Mouse (Mus musculus): ENCODE results near the gene Sh3gl1. TPM values are rescaled to one million over a fixed set of nuclear protein-coding genes. Genes with fewer than 3 reads are reported as not detected.

Gene Sh3gl1
- polyA plus RNA-seq, 1 experiment from 2014 or later: 155 TPM

- 91% methylated on average over 6 of the region's 6 CpGs for WGBS
Measured at GRCm38 (mm10) chr17:56034726-56035100, 1.7 kb downstream of the Sh3gl1 start.

GRCm38 (mm10) chr17:56034040-56034725, 2.3 kb downstream of the Sh3gl1 start:
- H3K36me3 ChIP-seq: peaks cover 44% of the 10 kb centered on the region
- no peaks in the 10 kb centered on the region for H3K27me3 ChIP-seq (ENCODE audit: insufficient read depth, poor library complexity, severe bottlenecking)
- no peak for DNase-seq (ENCODE audit: low spot score)
- no peaks in the 10 kb centered on the region for H3K9me3 ChIP-seq
- peaks cover 40% of the 10 kb centered on the region for H3K4me1 ChIP-seq
- no peak overlapping the region for H3K4me3 ChIP-seq
- 84% methylated on average over 7 of the region's 7 CpGs for WGBS
- H3K27ac ChIP-seq: no peak overlapping the region

More at GRCm38 (mm10) chr17:56034726-56035100, 1.7 kb downstream of the Sh3gl1 start:
- H3K36me3 ChIP-seq: peaks cover 39% of the 10 kb centered on the region
- peak overlapping the region; percentile 92 for H3K4me3 ChIP-seq
- no peaks in the 10 kb centered on the region for H3K27me3 ChIP-seq (ENCODE audit: insufficient read depth, poor library complexity, severe bottlenecking)
- no peak for DNase-seq (ENCODE audit: low spot score)
- no peak overlapping the region for H3K27ac ChIP-seq
- H3K9me3 ChIP-seq: no peaks in the 10 kb centered on the region
- H3K4me1 ChIP-seq: peaks cover 40% of the 10 kb centered on the region

DNA sequence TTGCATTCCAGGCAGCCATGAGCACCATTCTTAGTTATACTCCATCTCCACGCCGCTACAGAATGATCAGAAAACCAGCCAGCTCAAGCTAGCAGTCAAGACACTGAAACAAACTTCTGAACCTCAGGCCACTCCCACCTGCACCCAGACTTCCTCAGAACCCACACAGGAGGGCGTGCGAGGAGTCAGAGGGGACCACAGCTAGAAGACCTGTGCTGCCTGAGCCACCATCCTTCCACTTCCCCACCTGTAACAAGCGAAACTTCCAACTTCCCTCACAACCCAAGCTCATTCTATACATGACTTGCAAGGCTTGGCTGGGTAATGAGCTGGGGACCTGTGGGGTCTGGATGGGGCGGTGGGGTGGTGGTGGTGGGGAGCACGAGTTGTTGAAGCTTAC, 3.6 kb downstream of the Sh3gl1 start:
- no peaks in the 10 kb centered on the region for H3K9me3 ChIP-seq
- peaks cover 43% of the 10 kb centered on the region for H3K4me1 ChIP-seq
- H3K4me3 ChIP-seq: no peak overlapping the region
- 76% methylated on average over 7 of the region's 7 CpGs for WGBS
- DNase-seq (ENCODE audit: low spot score): no peak
- no peak overlapping the region for H3K27ac ChIP-seq
- H3K27me3 ChIP-seq (ENCODE audit: insufficient read depth, poor library complexity, severe bottlenecking): no peaks in the 10 kb centered on the region
- peaks cover 55% of the 10 kb centered on the region for H3K36me3 ChIP-seq

DNA sequence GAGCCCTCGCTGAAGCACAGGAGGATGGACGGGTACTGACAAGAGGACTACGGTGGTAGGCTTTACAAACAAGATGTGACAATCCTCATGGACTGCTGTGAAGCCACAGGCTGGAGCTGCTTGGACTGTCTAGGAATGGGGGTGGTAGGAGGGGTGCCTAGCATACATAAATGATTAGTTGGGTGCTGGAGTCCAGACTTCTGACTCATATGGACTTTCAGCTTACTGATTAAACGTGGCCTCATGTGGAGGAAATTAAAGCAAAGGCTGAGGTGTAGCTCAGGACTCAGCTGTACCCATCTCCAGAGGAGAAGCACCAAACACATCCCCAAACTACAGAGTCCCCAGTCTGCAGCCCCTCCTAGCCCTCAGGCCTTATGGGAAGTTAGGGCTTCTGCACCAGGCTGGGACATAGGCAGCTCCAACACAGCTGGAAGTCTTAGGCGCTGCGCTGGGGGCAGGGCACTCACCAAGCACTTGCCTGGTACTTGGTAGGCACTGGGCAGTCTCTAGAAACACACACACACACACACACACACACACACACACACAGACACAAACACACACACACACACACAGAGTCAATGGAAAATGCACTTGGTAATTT, 4.2 kb downstream of the Sh3gl1 start:
- 76% methylated on average over 6 of the region's 6 CpGs for WGBS
- H3K27me3 ChIP-seq (ENCODE audit: insufficient read depth, poor library complexity, severe bottlenecking): no peaks in the 10 kb centered on the region

GRCm38 (mm10) chr17:56031431-56031830, 5.0 kb downstream of the Sh3gl1 start:
- Histone ChIP-seq H3K9me3 (no peaks in the 10 kb centered on the region), H3K36me3 (peaks cover 58% of the 10 kb centered on the region), H3K4me3 (no peak overlapping the region), H3K27ac (no peak overlapping the region), H3K27me3 (ENCODE audit: insufficient read depth, poor library complexity, severe bottlenecking) (no peaks in the 10 kb centered on the region), H3K4me1 (peaks cover 57% of the 10 kb centered on the region)
- no peak for DNase-seq (ENCODE audit: low spot score)
- 90% methylated on average over 7 of the region's 7 CpGs for WGBS

More for the DNA sequence above, 4.2 kb downstream of the Sh3gl1 start:
- Histone ChIP-seq H3K36me3 (peaks cover 58% of the 10 kb centered on the region), H3K9me3 (no peaks in the 10 kb centered on the region), H3K4me1 (peaks cover 49% of the 10 kb centered on the region), H3K4me3 (no peak overlapping the region), H3K27ac (no peak overlapping the region)
- DNase-seq (ENCODE audit: low spot score): no peak

DNA sequence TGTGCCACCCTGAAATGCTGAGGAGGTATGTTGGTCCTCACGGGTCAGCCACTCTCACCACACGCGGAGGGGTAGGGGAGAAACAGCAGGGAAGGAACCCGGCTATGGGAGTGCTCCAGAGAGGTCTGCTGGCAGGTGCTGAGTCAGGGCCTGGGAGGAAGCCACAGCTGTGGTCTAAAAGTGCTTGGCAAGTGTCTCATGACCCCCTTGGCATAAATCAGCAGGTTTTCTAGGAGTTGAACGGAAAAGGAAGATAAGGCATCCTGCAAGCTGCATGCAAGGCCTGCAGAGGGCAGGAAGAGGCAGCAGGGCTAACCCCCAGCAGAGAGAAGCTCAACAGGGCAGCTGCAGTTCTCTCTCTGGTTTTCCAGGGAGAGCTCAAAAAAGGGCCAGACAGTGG, 5.5 kb downstream of the Sh3gl1 start:
- H3K27me3 ChIP-seq (ENCODE audit: insufficient read depth, poor library complexity, severe bottlenecking): no peaks in the 10 kb centered on the region
- 54% methylated on average over 5 of the region's 5 CpGs for WGBS
- no peak overlapping the region for H3K4me3 ChIP-seq
- DNase-seq (ENCODE audit: low spot score): no peak
- H3K4me1 ChIP-seq: peaks cover 62% of the 10 kb centered on the region
- H3K27ac ChIP-seq: no peak overlapping the region
- peaks cover 58% of the 10 kb centered on the region for H3K36me3 ChIP-seq
- no peaks in the 10 kb centered on the region for H3K9me3 ChIP-seq

DNA sequence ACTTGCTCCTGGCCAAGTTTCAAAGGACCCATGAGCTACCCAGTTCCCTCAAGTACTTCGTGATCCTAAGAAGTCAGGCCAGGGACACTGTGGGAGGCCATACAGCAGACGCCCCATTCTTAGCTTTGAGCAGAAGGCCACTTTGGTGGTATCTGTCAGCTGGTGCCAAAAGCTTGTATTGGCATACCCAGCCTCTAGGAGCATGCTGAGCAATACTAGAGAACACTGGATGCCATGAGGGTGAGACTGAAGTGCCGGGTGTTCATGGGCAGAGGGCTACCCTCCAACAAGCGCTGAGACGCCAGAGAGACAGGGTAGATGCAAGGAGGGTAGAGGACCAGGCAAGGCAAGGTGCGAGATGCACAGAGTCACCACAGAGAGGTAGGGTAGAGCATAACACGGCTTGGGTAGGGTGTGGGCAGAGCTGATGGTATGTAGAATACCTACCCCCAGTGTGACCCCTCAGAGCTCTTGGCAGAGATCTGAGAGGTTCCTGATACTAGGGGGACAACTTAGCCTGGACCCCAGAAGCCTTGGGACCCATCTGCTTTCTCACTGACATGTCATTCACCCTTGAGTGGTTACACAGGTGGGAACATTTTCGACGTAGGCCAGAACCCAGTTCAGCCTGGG, 6.1 kb downstream of the Sh3gl1 start:
- peaks cover 59% of the 10 kb centered on the region for H3K36me3 ChIP-seq
- peaks cover 67% of the 10 kb centered on the region for H3K4me1 ChIP-seq
- H3K4me3 ChIP-seq: no peak overlapping the region
- DNase-seq (ENCODE audit: low spot score): no peak
- H3K27me3 ChIP-seq (ENCODE audit: insufficient read depth, poor library complexity, severe bottlenecking): no peaks in the 10 kb centered on the region
- H3K9me3 ChIP-seq: no peaks in the 10 kb centered on the region
- no peak overlapping the region for H3K27ac ChIP-seq
- WGBS: 95% methylated on average over 9 of the region's 9 CpGs

GRCm38 (mm10) chr17:56027801-56028441, 8.5 kb downstream of the Sh3gl1 start:
- WGBS: 85% methylated on average over 5 of the region's 5 CpGs
- H3K9me3 ChIP-seq: no peaks in the 10 kb centered on the region
- H3K36me3 ChIP-seq: peaks cover 43% of the 10 kb centered on the region
- no peak for DNase-seq (ENCODE audit: low spot score)
- no peaks in the 10 kb centered on the region for H3K27me3 ChIP-seq (ENCODE audit: insufficient read depth, poor library complexity, severe bottlenecking)
- peak overlapping the region; percentile 62 for H3K27ac ChIP-seq
- no peak overlapping the region for H3K4me3 ChIP-seq
- H3K4me1 ChIP-seq: peaks cover 71% of the 10 kb centered on the region

- H3K9me3 ChIP-seq: no peaks in the 10 kb centered on the region
- peak overlapping the region; percentile 18; the same call in 1 of the 2 replicates for H3K27ac ChIP-seq
- H3K27me3 ChIP-seq (ENCODE audit: insufficient read depth, poor library complexity, severe bottlenecking): no peaks in the 10 kb centered on the region
- no peak overlapping the region for H3K4me3 ChIP-seq
- H3K4me1 ChIP-seq: peaks cover 73% of the 10 kb centered on the region
- no peak for DNase-seq (ENCODE audit: low spot score)
- H3K36me3 ChIP-seq: peaks cover 34% of the 10 kb centered on the region
- WGBS: 71% methylated on average over 1 of the region's 1 CpGs
Measured at GRCm38 (mm10) chr17:56026881-56027280, 9.6 kb downstream of the Sh3gl1 start.

DNA sequence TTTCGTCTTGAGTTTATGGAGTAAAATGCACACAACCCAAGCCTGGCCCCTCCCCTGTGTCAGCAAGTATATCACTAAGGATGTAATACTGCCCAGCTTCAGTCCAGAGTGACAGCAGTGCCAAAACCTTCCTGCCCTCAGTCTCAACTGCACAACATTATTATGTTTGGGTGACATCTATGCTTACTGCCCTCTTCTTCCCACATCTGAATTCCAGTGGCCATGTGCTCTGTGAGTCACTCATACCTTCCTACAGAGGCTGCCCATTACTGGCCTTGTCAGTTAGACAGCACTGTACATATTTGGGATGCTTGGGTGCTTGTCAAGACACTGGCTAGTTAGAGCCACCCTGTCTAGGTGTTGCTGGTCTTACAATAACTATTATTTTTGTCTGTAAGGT, 10.1 kb downstream of the Sh3gl1 start:
- Histone ChIP-seq H3K27me3 (ENCODE audit: insufficient read depth, poor library complexity, severe bottlenecking) (no peaks in the 10 kb centered on the region), H3K4me3 (no peak overlapping the region), H3K4me1 (peaks cover 78% of the 10 kb centered on the region), H3K9me3 (no peaks in the 10 kb centered on the region), H3K36me3 (peaks cover 32% of the 10 kb centered on the region), H3K27ac (peak overlapping the region; percentile 23; the same call in 1 of the 2 replicates)
- no peak for DNase-seq (ENCODE audit: low spot score)
- 92% methylated on average over 1 of the region's 1 CpGs for WGBS

DNA sequence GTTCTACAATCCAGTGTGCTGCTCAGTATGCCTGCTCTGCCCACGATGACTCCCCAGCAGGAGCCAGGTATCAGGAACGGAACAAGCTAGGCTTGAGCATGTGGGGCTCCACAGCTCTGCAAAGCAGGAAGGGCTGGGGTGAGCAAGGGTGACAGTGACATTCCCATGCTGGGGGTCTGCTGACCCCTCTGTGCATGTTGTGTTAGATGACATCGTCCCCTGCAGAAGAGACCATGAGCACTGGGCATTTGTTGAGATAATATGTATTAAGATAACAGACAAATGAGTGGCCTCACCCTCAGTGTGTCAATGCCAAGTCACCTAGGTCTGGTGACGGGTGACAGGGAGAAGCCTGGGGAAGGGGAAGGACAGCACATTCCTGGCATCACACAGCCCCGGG, 11.5 kb downstream of the Sh3gl1 start:
- H3K27ac ChIP-seq: peak overlapping the region; percentile 42; the same call in 1 of the 2 replicates

DNA sequence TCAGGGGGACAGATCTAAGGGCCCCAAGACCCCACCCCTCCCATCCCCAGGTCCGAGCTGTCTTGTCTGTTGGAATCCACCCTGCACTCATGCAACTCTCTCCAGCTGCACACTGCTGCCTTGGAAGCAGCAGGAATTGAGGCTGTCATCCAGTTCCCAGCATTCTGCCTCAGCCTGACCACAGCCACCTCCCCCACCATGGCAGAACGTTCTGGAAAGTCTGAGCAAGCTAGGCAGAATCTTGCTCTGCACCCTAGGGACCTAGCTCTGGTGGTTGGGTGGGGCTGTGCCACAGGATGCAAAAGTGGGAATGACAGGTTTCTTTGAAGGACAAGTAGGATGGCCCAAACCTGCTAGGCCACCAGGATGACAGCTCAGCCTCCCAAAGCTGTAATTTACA, 12.0 kb downstream of the Sh3gl1 start:
- H3K4me1 ChIP-seq: peaks cover 81% of the 10 kb centered on the region
- H3K27me3 ChIP-seq (ENCODE audit: insufficient read depth, poor library complexity, severe bottlenecking): no peaks in the 10 kb centered on the region
- peak overlapping the region; percentile 42; the same call in 1 of the 2 replicates for H3K27ac ChIP-seq
- H3K36me3 ChIP-seq: peaks cover 36% of the 10 kb centered on the region
- no peak overlapping the region for H3K4me3 ChIP-seq
- H3K9me3 ChIP-seq: no peaks in the 10 kb centered on the region
- WGBS: 52% methylated on average over 2 of the region's 2 CpGs
- no peak for DNase-seq (ENCODE audit: low spot score)

More for the DNA sequence above, 11.5 kb downstream of the Sh3gl1 start:
- no peaks in the 10 kb centered on the region for H3K27me3 ChIP-seq (ENCODE audit: insufficient read depth, poor library complexity, severe bottlenecking)
- DNase-seq (ENCODE audit: low spot score): no peak
- H3K4me1 ChIP-seq: peaks cover 81% of the 10 kb centered on the region
- H3K36me3 ChIP-seq: peaks cover 36% of the 10 kb centered on the region
- WGBS: 42% methylated on average over 5 of the region's 5 CpGs
- H3K4me3 ChIP-seq: no peak overlapping the region
- H3K9me3 ChIP-seq: no peaks in the 10 kb centered on the region

DNA sequence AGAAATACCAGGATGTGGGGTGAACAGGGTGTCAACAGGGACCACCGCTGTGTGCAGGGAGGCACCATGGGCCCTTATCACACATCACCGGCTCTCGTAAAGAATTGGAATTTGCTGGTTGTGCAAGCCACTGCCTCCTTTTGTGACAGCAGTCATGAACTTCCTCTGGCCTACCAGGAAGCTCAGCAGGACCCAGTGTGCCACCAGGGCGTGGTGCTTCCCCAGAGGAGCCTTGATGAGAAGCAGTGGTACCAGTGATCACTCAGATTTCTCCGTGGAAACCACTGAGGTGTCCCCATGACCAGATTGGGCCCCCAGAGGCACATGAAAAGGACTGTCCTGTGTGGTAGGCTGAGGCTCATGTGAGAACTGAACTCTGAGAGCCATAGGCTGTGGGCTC, 13.0 kb downstream of the Sh3gl1 start:
- H3K9me3 ChIP-seq: no peaks in the 10 kb centered on the region
- peak overlapping the region; percentile 43; the same call in 1 of the 2 replicates for H3K27ac ChIP-seq
- no peaks in the 10 kb centered on the region for H3K27me3 ChIP-seq (ENCODE audit: insufficient read depth, poor library complexity, severe bottlenecking)
- DNase-seq (ENCODE audit: low spot score): no peak
- no peak overlapping the region for H3K4me3 ChIP-seq
- WGBS: 52% methylated on average over 5 of the region's 5 CpGs
- H3K36me3 ChIP-seq: peaks cover 35% of the 10 kb centered on the region
- H3K4me1 ChIP-seq: peaks cover 82% of the 10 kb centered on the region
